22 mouse cellular contexts compared by ENCODE assay signal in genomic region chr11:68839606-68840005, GRCm38 (mm10). TPM values are rescaled to one million over a fixed set of nuclear protein-coding genes. Genes with fewer than 3 reads are reported as not detected.
"Had no signal": no experiment of that assay in that cellular context is flagged by ENCODE, and none has a peak within 500 bp of the region (broad histone marks: within the 10 kb centered on the region; RNA-seq: fewer than 3 reads in every experiment).

No protein-coding gene starts in this region.

- H3K4me3 ChIP-seq: intestine, embryonic 15.5 days; kidney, embryonic 15.5 days; limb, embryonic 13.5 days; midbrain, embryonic 12.5 days; midbrain, embryonic 15.5 days; neural tube, embryonic 12.5 days; neural tube, embryonic 15.5 days; stomach, embryonic 15.5 days had no signal

- H3K4me1 ChIP-seq: intestine, embryonic 15.5 days; kidney, embryonic 15.5 days; limb, embryonic 13.5 days; midbrain, embryonic 12.5 days; midbrain, embryonic 15.5 days; neural tube, embryonic 12.5 days; neural tube, embryonic 15.5 days; stomach, embryonic 15.5 days had no signal

- H3K27me3 ChIP-seq: intestine, embryonic 15.5 days; kidney, embryonic 15.5 days; limb, embryonic 13.5 days; midbrain, embryonic 12.5 days; midbrain, embryonic 15.5 days; neural tube, embryonic 12.5 days; neural tube, embryonic 15.5 days; stomach, embryonic 15.5 days had no signal

- H3K27ac ChIP-seq: intestine, embryonic 15.5 days; kidney, embryonic 15.5 days; limb, embryonic 13.5 days; liver, embryonic 14.5 days; macrophage; midbrain, embryonic 12.5 days; midbrain, embryonic 15.5 days; neural tube, embryonic 12.5 days; neural tube, embryonic 15.5 days; stomach, embryonic 15.5 days had no signal

- ATAC-seq: intestine, embryonic 15.5 days; lung, postnatal 0 days; midbrain, embryonic 15.5 days had no signal

- H3K4me2 ChIP-seq: intestine, embryonic 15.5 days; kidney, embryonic 15.5 days; limb, embryonic 13.5 days; lung, embryonic 14.5 days; midbrain, embryonic 12.5 days; midbrain, embryonic 15.5 days; neural tube, embryonic 12.5 days; neural tube, embryonic 15.5 days; stomach, embryonic 15.5 days had no signal

- DNase-seq: kidney, adult 11 months; kidney, adult 8-10 months; kidney, postnatal 10 days; kidney, postnatal 36 days; left cerebral cortex, postnatal 4 days; lung, embryonic 14.5 days; right cerebral cortex, adult 18-20 months; right cerebral cortex, postnatal 14 days; right cerebral cortex, postnatal 4 days; thymus, adult 18-20 months; thymus, postnatal 25 days had no signal

- H3K9me3 ChIP-seq: intestine, embryonic 15.5 days; kidney, embryonic 15.5 days; limb, embryonic 13.5 days; midbrain, embryonic 12.5 days; midbrain, embryonic 15.5 days; neural tube, embryonic 12.5 days; neural tube, embryonic 15.5 days; stomach, embryonic 15.5 days had no signal

- H3K9ac ChIP-seq: intestine, embryonic 15.5 days; kidney, embryonic 15.5 days; limb, embryonic 13.5 days; liver, embryonic 14.5 days; lung, embryonic 14.5 days; midbrain, embryonic 12.5 days; midbrain, embryonic 15.5 days; neural tube, embryonic 12.5 days; neural tube, embryonic 15.5 days; stomach, embryonic 15.5 days had no signal

RNA-seq across cellular contexts. Expression of gene Rnf222, which starts 48.7 kb away (rescaled TPM):
- polyA plus RNA-seq: macrophage; midbrain, embryonic 15.5 days; neural tube, embryonic 15.5 days had no signal
